Mouse (Mus musculus) WW6 (cell line): ENCODE measurements around the gene Trim66.

Source experiments
- DNase-seq: peaks from one replicate; pipeline ENCODE4 v3.0.0-alpha.2; 2013; ENCODE audit warnings: low read depth, low spot score

The Trim66 gene

GRCm38 (mm10) chr7:109508034-109508433 is at the start of gene Trim66:
Gene Trim66 (minus strand): TSS chr7:109508134.
- DNase-seq = no peak

- no peak for DNase-seq
Observed at GRCm38 (mm10) chr7:109546726-109547125, 38.8 kb upstream of the Trim66 start.

- DNase-seq = no peak
Observed at GRCm38 (mm10) chr7:109546186-109546585, 38.3 kb upstream of the Trim66 start.

GRCm38 (mm10) chr7:109545255-109545993 is 37.5 kb upstream of the Trim66 start:
- DNase-seq = no peak

- DNase-seq = no peak
Observed at GRCm38 (mm10) chr7:109544792-109545191, 36.9 kb upstream of the Trim66 start.

- no peak for DNase-seq
Observed at GRCm38 (mm10) chr7:109542364-109542628, 34.4 kb upstream of the Trim66 start.

- no peak for DNase-seq
Observed at GRCm38 (mm10) chr7:109541609-109542363, 33.9 kb upstream of the Trim66 start.

- DNase-seq = no peak
Observed at GRCm38 (mm10) chr7:109540902-109541301, 33.0 kb upstream of the Trim66 start.

GRCm38 (mm10) chr7:109536451-109536946 is 28.6 kb upstream of the Trim66 start:
- no peak for DNase-seq

GRCm38 (mm10) chr7:109534921-109535320 is 27.0 kb upstream of the Trim66 start:
- no peak for DNase-seq

- DNase-seq = no peak
Observed at GRCm38 (mm10) chr7:109533888-109534287, 26.0 kb upstream of the Trim66 start.

GRCm38 (mm10) chr7:109533129-109533528 is 25.2 kb upstream of the Trim66 start:
- DNase-seq = no peak

- no peak for DNase-seq
Observed at GRCm38 (mm10) chr7:109532691-109533090, 24.8 kb upstream of the Trim66 start.

- no peak for DNase-seq
Observed at GRCm38 (mm10) chr7:109531501-109531900, 23.6 kb upstream of the Trim66 start.

- no peak for DNase-seq
Observed at GRCm38 (mm10) chr7:109529741-109530140, 21.8 kb upstream of the Trim66 start.

- no peak for DNase-seq
Observed at GRCm38 (mm10) chr7:109528356-109528755, 20.4 kb upstream of the Trim66 start.

- no peak for DNase-seq
Observed at GRCm38 (mm10) chr7:109527536-109527935, 19.6 kb upstream of the Trim66 start.

- DNase-seq = no peak
Observed at GRCm38 (mm10) chr7:109525740-109526663, 18.1 kb upstream of the Trim66 start.

- DNase-seq = no peak
Observed at GRCm38 (mm10) chr7:109524763-109525162, 16.8 kb upstream of the Trim66 start.

GRCm38 (mm10) chr7:109524442-109524744 is 16.5 kb upstream of the Trim66 start:
- DNase-seq = no peak

GRCm38 (mm10) chr7:109523741-109524441 is 16.0 kb upstream of the Trim66 start:
- DNase-seq = no peak

GRCm38 (mm10) chr7:109523304-109523703 is 15.4 kb upstream of the Trim66 start:
- no peak for DNase-seq
